In genomic region chr9:106345167-106345566, GRCm38 (mm10) we compare ENCODE assay signal across 8 mouse cellular contexts. TPM values are rescaled to one million over a fixed set of nuclear protein-coding genes. Genes with fewer than 3 reads are reported as not detected.
DNase-seq lines count a peak whose midpoint lies in the region; ATAC-seq lines count a peak whose summit lies in the region.

No protein-coding gene starts in this region.

- H3K9me3 ChIP-seq in kidney, embryonic 15.5 days (replicated peaks): no peaks in the 10 kb centered on the region

- no peak for DNase-seq in frontal cortex, postnatal 14 days (ENCODE audit: low spot score in 2 of 2)
- peak; percentile 82 for DNase-seq in adrenal gland, postnatal 10 days
- peak; percentile 49 to 73 for DNase-seq in gastrocnemius, adult 8-10 months (ENCODE audit: low spot score in 2 of 2)
- DNase-seq in B cell, adult 2 months: no peak
- no peak for DNase-seq in spleen, postnatal 14 days (ENCODE audit: low spot score in 2 of 2)

- peak; percentile 67 for ATAC-seq in frontal cortex, adult (ENCODE audit: low TSS enrichment)
- ATAC-seq in kidney, embryonic 15.5 days (replicated peaks; ENCODE audit: low FRiP score): no peak

- H3K27ac ChIP-seq in kidney, embryonic 15.5 days: 0 out of 2 replicates have a peak overlapping the region, but pooled peaks have one; percentile 5
- H3K27ac ChIP-seq in macrophage: peak overlapping the region; percentile 0; the same call in 1 of the 2 replicates

- H3K27me3 ChIP-seq in kidney, embryonic 15.5 days: no peaks in the 10 kb centered on the region

- WGBS in kidney, embryonic 15.5 days: 37% methylated on average over 6 of the region's 6 CpGs
- 89% methylated on average over 6 of the region's 6 CpGs for WGBS in macrophage (ENCODE audit: missing documents)

- H3K79me2 ChIP-seq in macrophage (ENCODE audit: inconsistent target): no peaks in the 10 kb centered on the region

- no peak overlapping the region for H3K4me2 ChIP-seq in kidney, embryonic 15.5 days

- no peaks in the 10 kb centered on the region for H3K36me3 ChIP-seq in kidney, embryonic 15.5 days
- no peaks in the 10 kb centered on the region for H3K36me3 ChIP-seq in macrophage (ENCODE audit: inconsistent target)

- no peak overlapping the region for H3K9ac ChIP-seq in kidney, embryonic 15.5 days

- H3K4me3 ChIP-seq in kidney, embryonic 15.5 days (replicated peaks): no peak overlapping the region
- H3K4me3 ChIP-seq in macrophage (ENCODE audit: inconsistent target): no peak overlapping the region

- peaks cover 58% of the 10 kb centered on the region for H3K4me1 ChIP-seq in kidney, embryonic 15.5 days

RNA-seq across cellular contexts. Expression of gene Dusp7, which starts 23.3 kb away (rescaled TPM):
- total RNA-seq in adrenal gland, postnatal 10 days (2021): 10 to 100 TPM; 21.0 to 26.1 TPM
- total RNA-seq in gastrocnemius, adult 8-10 months (2022): 10 to 100 TPM; 15.4 to 53.2 (median 35.0) TPM
- polyA plus RNA-seq in kidney, embryonic 15.5 days (2015; fragmentation: Nextera tagmentation; extraction: Ambion mirVana): 15.6 and 17.7 TPM in 2 replicates
- 10 to 100 TPM in 19 of 26 experiments, 1 to 10 TPM in 7; 4.1 to 46.7 (median 12.6) TPM for total RNA-seq in macrophage (2018; cell fraction: chromatin; rRNA removed)
- total RNA-seq in macrophage (2018; cell fraction: cytosol; rRNA removed): 10 to 100 TPM; 32.4 to 87.1 (median 54.1) TPM
- total RNA-seq in macrophage (2018; cell fraction: nucleus; rRNA removed): 10 to 100 TPM; 16.5 to 77.6 (median 30.5) TPM
- 58.0 to 112 TPM (median 63.3 TPM) in 3 replicates for polyA plus RNA-seq in macrophage (2018)

Comparison
In these comparisons a context has a peak if more than half of its experiments do, and no peak if none do; other contexts are left out.
1. DNase-seq: peak in adrenal gland, postnatal 10 days (single experiment) and gastrocnemius, adult 8-10 months (2 of 2); none in frontal cortex, postnatal 14 days (0 of 2), B cell, adult 2 months (0 of 2) and spleen, postnatal 14 days (0 of 2).